Mouse (Mus musculus): ENCODE data around the gene Foxp2.

DNA sequence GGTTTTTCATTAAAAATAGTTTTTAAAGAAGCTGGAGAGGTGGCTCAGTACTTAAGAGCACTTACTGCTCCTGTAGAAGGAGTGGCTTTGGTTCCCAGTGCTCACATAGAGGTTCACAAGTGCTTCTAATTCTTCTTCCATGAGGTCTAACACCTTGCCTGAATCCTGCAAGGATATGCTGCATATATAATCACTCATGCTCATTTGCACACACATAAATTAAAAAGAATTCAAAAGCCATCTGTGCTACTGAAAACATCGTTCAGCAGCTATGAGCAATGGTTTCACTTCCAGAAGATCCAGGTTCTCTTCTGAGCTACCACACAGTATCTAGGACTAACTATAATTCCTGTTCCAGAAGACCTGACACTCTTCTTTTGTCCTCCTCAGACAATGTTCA, 200.4 kb downstream of the Foxp2 start:
- no peak for TF ChIP-seq CTCF (IDR thresholded peaks at IDR 0.05; ENCODE audit: borderline replicate concordance, insufficient read depth, low read length)
- no peak for TF ChIP-seq POLR2A (IDR thresholded peaks at IDR 0.05; ENCODE audit: low read depth, low read length)

Data from embryonic fibroblast, embryonic 13.5 days (primary cell).